Mouse (Mus musculus): ENCODE results near the gene Mtap. TPM values are rescaled to one million over a fixed set of nuclear protein-coding genes. Genes with fewer than 3 reads are reported as not detected.

Mtap gene
- polyA plus RNA-seq, 1 experiment from 2014 or later: 24.0 TPM

DNA sequence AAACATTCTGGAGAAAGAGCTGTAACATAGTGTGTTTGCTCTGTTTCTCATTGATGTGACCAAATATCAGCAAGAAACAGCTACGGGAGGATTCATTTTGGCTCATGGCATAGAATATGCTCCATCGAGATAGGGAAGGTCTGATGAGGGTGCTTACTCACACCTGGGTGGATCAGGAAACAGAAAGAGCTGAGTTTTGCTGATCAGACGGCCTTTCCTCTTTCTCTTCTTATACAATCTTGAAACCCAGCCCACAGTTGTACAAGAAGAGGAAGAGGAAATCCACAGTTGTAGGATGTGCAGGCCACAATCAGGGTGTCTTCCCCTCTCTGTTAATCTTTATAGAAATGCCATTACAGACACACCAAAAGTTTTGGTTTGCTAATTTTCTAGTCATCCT is 75.3 kb downstream of the Mtap start:
- H3K4me3 ChIP-seq (ENCODE audit: low read depth, low read length): no peak overlapping the region

More for the DNA sequence above, 75.3 kb downstream of the Mtap start:
- Histone ChIP-seq H3K4me1 (ENCODE audit: control insufficient read depth, insufficient read depth, low read length) (no peaks in the 10 kb centered on the region), H3K36me3 (ENCODE audit: control insufficient read depth, insufficient read depth, low read length) (no peaks in the 10 kb centered on the region), H3K9ac (replicated peaks; ENCODE audit: low read depth, low read length) (no peak overlapping the region), H3K27me3 (ENCODE audit: control insufficient read depth, insufficient read depth, low read length) (no peaks in the 10 kb centered on the region), H3K9me3 (ENCODE audit: control insufficient read depth, low read length) (no peaks in the 10 kb centered on the region), H3K4me2 (ENCODE audit: low read depth, low read length) (no peak overlapping the region), H3K27ac (ENCODE audit: low read depth, low read length) (no peak overlapping the region)
- 84% methylated on average over 3 of the region's 3 CpGs for WGBS
- ATAC-seq (ENCODE audit: low read depth): no peak

Other genes starting within 250 kb of the Mtap start
- gene Cdkn2a, start 157.5 kb downstream of the Mtap start, polyA plus RNA-seq (2014; fragmentation: Nextera tagmentation; extraction: Ambion mirVana): not detected in 2 replicates
- 0.29 and 0.63 TPM in 2 replicates for gene Cdkn2b, start 173.9 kb downstream of the Mtap start, polyA plus RNA-seq (2014; fragmentation: Nextera tagmentation; extraction: Ambion mirVana)